Mouse (Mus musculus) liver, embryonic 14.5 days (tissue): ENCODE results near the gene Kcna10. TPM values are rescaled to one million over a fixed set of nuclear protein-coding genes. Genes with fewer than 3 reads are reported as not detected.

ENCODE experiments used
- ATAC-seq: fragments of 200-750 bp; cut with Nextera tagmentation; 2 replicates; pipeline ENCODE4 v1.8.0; 2017; ENCODE audit warnings: moderate number of reproducible peaks, mild to moderate bottlenecking, moderate library complexity; ENCODE audit not compliant: insufficient read depth
- DNase-seq, 3 experiments: peaks; one replicate each; pipeline ENCODE4 v3.0.0-alpha.2; 2012 to 2013; ENCODE audit warnings: low read depth in 3 of 3, low spot score in 3 of 3
- H3K27ac ChIP-seq: fragments of 300-500 bp; sonication (generic); 2 replicates; pipeline ENCODE4 v1.5.1; 2014; ENCODE audit warnings: moderate library complexity, mild to moderate bottlenecking, control low read depth, inconsistent platforms
- H3K27me3 ChIP-seq: fragments of 300-500 bp; sonication (generic); 2 replicates; pipeline ENCODE4 v1.6.1; 2014; ENCODE audit warnings: mild to moderate bottlenecking, low read length, moderate library complexity; ENCODE audit not compliant: control insufficient read depth, insufficient read depth
- H3K36me3 ChIP-seq: fragments of 300-500 bp; sonication (generic); replicated peaks from 2 replicates; pipeline ENCODE4 v1.6.1; 2014; ENCODE audit warnings: low read depth; ENCODE audit not compliant: control insufficient read depth, insufficient read depth
- H3K4me1 ChIP-seq, 2 experiments: fragments of 200-500 bp in 1 of 2; fragments of 300-500 bp in 1 of 2; sonication (generic) in 1 of 2; replicated peaks; 2 replicates each; pipeline ENCODE4 v1.6.1; 2012 to 2014; ENCODE audit warnings: antibody characterized with exemption in 1 of 2, inconsistent platforms in 1 of 2, low read length in 1 of 2; ENCODE audit not compliant: control insufficient read depth in 2 of 2, insufficient read depth in 2 of 2
- H3K4me2 ChIP-seq: fragments of 300-500 bp; sonication (generic); 2 replicates; pipeline ENCODE4 v1.6.1; 2014; ENCODE audit warnings: low read depth, mild to moderate bottlenecking, control low read depth, moderate library complexity
- H3K4me3 ChIP-seq, 2 experiments: fragments of 200-500 bp in 1 of 2; fragments of 300-500 bp in 1 of 2; sonication (generic) in 1 of 2; 2 replicates each; pipeline ENCODE4 v1.5.1; 2012 to 2014; ENCODE audit warnings: low read depth in 2 of 2, low read length in 2 of 2, mild to moderate bottlenecking in 2 of 2, control low read depth in 1 of 2, inconsistent platforms in 1 of 2, moderate library complexity in 1 of 2; ENCODE audit not compliant: insufficient read depth in 1 of 2
- H3K9ac ChIP-seq: fragments of 300-500 bp; sonication (generic); replicated peaks from 2 replicates; pipeline ENCODE4 v1.6.1; 2014; ENCODE audit warnings: mild to moderate bottlenecking, control low read depth, moderate library complexity
- H3K9me3 ChIP-seq: fragments of 300-500 bp; sonication (generic); 2 replicates; pipeline ENCODE4 v1.6.1; 2016; ENCODE audit warnings: low read length, mixed read lengths; ENCODE audit not compliant: control insufficient read depth
- CTCF ChIP-seq: IDR thresholded peaks from 2 replicates; pipeline ENCODE4 v1.5.1; 2016; ENCODE audit warnings: antibody characterized with exemption, low read depth, control low read depth
- EP300 ChIP-seq: IDR thresholded peaks from 2 replicates; pipeline ENCODE4 v1.6.1; 2016; ENCODE audit warnings: antibody characterized with exemption, low read depth
- WGBS: fragments of 180-500 bp; shearing (Covaris S2); extraction: QIAGEN DNeasy Blood & Tissue Kit; methylation state at CpG from one replicate; pipeline ENCODE4 v1.1.7; 2014; ENCODE audit not compliant: insufficient replicate concordance; 5-methylcytosine and 5-hydroxymethylcytosine counted together
- polyA plus RNA-seq, 2 experiments: library from polyadenylated mRNA; depleted of rRNA in 1 of 2; stranded (reverse) in 1 of 2; unstranded in 1 of 2; fragments of >200 nt; fragmentation: Nextera tagmentation in 1 of 2; extraction: Ambion mirVana in 1 of 2; gene quantifications; 2 replicates each; pipeline versions ENCODE4 v1.2.1 to v1.2.3; 2012 to 2014

Kcna10 gene
- polyA plus RNA-seq, 2 experiments: not detected

DNA sequence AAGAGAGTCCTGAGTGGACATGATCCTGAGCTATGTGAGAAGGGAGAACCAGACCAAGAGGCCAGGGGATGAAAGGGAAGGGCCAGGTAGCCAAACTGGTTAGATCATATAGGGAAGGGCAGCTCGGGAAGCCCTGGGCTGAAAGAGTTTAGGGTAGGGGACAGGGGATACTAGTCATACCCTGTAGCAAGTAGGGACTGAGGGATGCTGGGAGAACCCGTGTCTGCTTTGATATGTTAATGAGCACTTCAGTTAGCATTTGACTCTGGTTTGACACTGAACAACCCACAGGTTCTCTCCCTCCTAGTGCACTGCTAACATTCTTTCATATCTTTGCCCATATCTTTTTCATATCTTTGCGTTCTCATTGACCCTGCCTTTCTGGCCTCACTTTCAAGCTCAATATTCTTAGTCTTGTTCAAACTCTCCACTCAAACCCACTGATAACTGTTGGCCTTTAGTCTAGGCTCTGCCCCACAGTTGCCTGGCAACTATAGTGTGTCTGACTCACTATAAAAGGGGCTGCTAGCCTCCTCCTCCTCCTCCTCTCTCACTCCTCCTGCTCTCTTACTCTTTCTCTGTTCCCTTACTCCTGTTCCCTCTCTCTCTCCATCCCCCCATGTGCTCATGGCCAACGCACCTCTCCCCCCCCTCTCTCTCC lies 23.8 kb downstream of the Kcna10 start:
- no peaks in the 10 kb centered on the region for H3K4me1 ChIP-seq
- DNase-seq (no peak), ATAC-seq (no peak)
- H3K9ac ChIP-seq: no peak overlapping the region
- no peaks in the 10 kb centered on the region for H3K9me3 ChIP-seq
- TF ChIP-seq EP300: no peak
- no peak for TF ChIP-seq CTCF
- WGBS: 42% methylated on average over 4 of the region's 4 CpGs
- H3K4me3 ChIP-seq: no peak overlapping the region
- H3K27ac ChIP-seq: no peak overlapping the region
- H3K4me2 ChIP-seq: no peak overlapping the region
- no peaks in the 10 kb centered on the region for H3K27me3 ChIP-seq
- no peaks in the 10 kb centered on the region for H3K36me3 ChIP-seq

GRCm38 (mm10) chr3:107207625-107208253 lies 24.9 kb downstream of the Kcna10 start:
- no peaks in the 10 kb centered on the region for H3K9me3 ChIP-seq
- TF ChIP-seq EP300: no peak
- 43% methylated on average over 7 of the region's 7 CpGs for WGBS
- no peak overlapping the region for H3K9ac ChIP-seq
- ATAC-seq: no peak
- H3K4me1 ChIP-seq: no peaks in the 10 kb centered on the region
- H3K36me3 ChIP-seq: no peaks in the 10 kb centered on the region
- no peak overlapping the region for H3K4me3 ChIP-seq
- no peak for DNase-seq
- H3K4me2 ChIP-seq: no peak overlapping the region
- H3K27ac ChIP-seq: no peak overlapping the region
- no peaks in the 10 kb centered on the region for H3K27me3 ChIP-seq

DNA sequence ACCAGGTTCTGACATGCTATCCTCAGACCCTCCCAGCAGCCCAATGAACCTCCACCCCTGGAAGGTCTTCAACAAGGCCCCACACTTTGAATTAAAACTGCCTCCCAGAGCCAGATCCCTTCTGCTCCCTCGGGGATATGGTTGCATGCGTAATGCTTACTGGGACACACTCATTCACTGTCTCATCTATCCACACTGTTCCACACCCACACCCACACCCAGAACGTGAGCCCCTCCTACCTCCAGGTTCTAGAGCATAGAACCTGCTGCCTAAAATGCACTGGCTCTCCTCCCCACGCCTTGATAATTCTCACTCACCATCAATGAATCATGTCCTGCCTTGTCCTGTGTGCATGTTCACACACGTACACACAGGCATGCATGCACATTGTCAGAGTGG lies 31.8 kb downstream of the Kcna10 start:
- Histone ChIP-seq H3K9ac (no peak overlapping the region), H3K4me3 (no peak overlapping the region), H3K27ac (no peak overlapping the region), H3K36me3 (no peaks in the 10 kb centered on the region), H3K4me2 (no peak overlapping the region), H3K27me3 (no peaks in the 10 kb centered on the region), H3K9me3 (no peaks in the 10 kb centered on the region), H3K4me1 (no peaks in the 10 kb centered on the region)
- TF ChIP-seq EP300: no peak
- no peak for TF ChIP-seq CTCF
- ATAC-seq (no peak), DNase-seq (no peak)
- WGBS: 56% methylated on average over 5 of the region's 5 CpGs

DNA sequence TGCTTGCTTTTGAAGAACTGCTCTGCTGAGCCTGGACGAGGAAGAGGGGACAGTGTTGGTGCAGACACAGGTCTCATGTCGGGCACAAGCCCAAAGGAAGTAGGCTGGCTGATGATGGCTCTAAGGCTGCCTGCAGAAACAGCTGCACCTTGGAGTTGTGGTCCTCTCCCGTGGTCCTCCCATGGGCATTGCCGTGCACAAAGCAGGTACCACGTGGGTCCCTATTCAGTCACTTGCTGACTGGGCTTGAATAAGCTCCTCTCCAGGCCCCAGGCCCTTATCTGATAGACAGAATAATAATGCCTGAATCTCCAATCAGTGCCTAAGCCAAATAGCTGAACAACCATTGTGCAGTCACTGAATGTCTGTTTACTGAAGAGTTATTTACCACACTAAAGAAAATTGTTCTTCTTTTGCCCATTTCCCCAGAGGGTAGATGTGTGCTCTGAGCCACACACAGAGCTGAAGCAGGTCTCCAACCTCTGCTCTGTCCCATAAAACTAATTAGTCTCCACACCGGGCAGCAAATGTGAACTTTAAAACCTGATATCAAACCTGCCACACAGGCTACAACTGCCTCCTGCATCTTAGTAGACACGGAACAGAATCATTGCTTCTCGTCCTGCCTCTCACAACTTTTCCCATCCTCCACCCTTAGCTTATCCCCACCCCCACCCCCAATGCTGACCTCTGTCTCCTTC lies 33.7 kb downstream of the Kcna10 start:
- no peak for DNase-seq
- no peaks in the 10 kb centered on the region for H3K4me1 ChIP-seq
- H3K27ac ChIP-seq: no peak overlapping the region
- ATAC-seq: no peak
- H3K4me2 ChIP-seq: no peak overlapping the region
- no peak overlapping the region for H3K4me3 ChIP-seq
- no peaks in the 10 kb centered on the region for H3K36me3 ChIP-seq
- no peak overlapping the region for H3K9ac ChIP-seq
- WGBS: 52% methylated on average over 8 of the region's 8 CpGs
- H3K9me3 ChIP-seq: no peaks in the 10 kb centered on the region
- no peaks in the 10 kb centered on the region for H3K27me3 ChIP-seq
- TF ChIP-seq EP300: no peak
- TF ChIP-seq CTCF: no peak

DNA sequence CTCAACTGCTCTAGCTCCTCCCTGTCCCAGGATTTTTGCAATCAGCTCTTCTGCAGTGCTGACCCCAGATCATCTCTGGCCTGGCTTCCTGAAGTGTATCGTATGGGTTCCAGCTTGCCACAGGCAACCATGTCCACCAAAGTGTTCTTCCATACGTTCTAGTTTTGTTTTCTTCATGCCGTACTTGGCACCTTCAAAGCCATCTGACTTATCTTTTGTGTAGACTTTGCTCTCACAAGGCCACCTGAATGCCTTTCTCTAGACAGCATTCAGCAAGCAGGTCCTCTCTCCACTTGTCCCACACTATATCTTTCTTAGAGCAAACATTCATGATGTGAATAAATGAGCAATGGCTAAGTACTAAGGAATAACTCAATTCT lies 34.2 kb downstream of the Kcna10 start:
- Histone ChIP-seq H3K36me3 (no peaks in the 10 kb centered on the region), H3K27me3 (no peaks in the 10 kb centered on the region), H3K27ac (no peak overlapping the region), H3K9me3 (no peaks in the 10 kb centered on the region), H3K4me3 (no peak overlapping the region), H3K4me1 (no peaks in the 10 kb centered on the region), H3K9ac (no peak overlapping the region), H3K4me2 (no peak overlapping the region)
- no peak for TF ChIP-seq EP300
- no peak for TF ChIP-seq CTCF
- WGBS: 51% methylated on average over 3 of the region's 3 CpGs
- ATAC-seq (no peak), DNase-seq (no peak)
